In the genomic region with DNA sequence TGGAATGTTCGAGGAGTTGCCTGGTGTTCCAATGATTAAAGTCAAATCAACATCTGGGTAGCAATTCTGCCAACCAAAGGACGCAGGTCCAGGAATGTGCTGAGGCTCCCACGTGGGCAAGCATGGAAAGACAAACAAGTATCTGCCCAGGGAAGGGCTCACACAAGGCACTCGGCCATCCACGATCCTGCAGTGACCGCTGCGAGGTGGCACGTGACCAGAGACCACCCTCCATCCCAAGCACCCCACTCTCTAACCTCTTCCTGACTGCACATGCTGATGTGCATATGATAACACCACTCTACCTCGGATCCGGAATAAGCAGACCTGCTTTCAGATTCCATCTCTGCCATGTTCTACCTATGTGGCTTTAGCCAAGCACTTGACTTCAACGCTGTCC, we compare ENCODE assay signal across 26 mouse cellular contexts. TPM values are rescaled to one million over a fixed set of nuclear protein-coding genes. Genes with fewer than 3 reads are reported as not detected.
DNase-seq lines count a peak whose midpoint lies in the region; ATAC-seq and TF ChIP-seq lines count a peak whose summit lies in the region.
"Had no signal": no experiment of that assay in that cellular context is flagged by ENCODE, and none has a peak within 500 bp of the region (broad histone marks: within the 10 kb centered on the region; RNA-seq: fewer than 3 reads in every experiment).

No protein-coding gene starts in this region.

- no peak overlapping the region for H3K27ac ChIP-seq in heart, adult 2 months
- peak overlapping the region; percentile 60 for H3K27ac ChIP-seq in testis, adult 2 months (ENCODE audit: control insufficient read depth, insufficient read depth, low read depth, low read length)
- H3K27ac ChIP-seq: embryonic facial prominence, embryonic 10.5 days; embryonic facial prominence, embryonic 12.5 days; forebrain, embryonic 10.5 days; forebrain, embryonic 12.5 days had no signal

- intact Hi-C loops in heart, adult 2 months (cut with DNase I) = no loop called here
- intact Hi-C loops in heart, postnatal 36 days (cut with DNase I) = loop anchor here (5.0 kb wide), 1 partner anchor 34 kb away; no protein-coding TSS in a partner anchor

- no peaks in the 10 kb centered on the region for H3K36me3 ChIP-seq in heart, adult 2 months (ENCODE audit: control insufficient read depth, insufficient read depth, low read length)
- no peaks in the 10 kb centered on the region for H3K36me3 ChIP-seq in testis, adult 2 months (ENCODE audit: control insufficient read depth, insufficient read depth, low read length)
- H3K36me3 ChIP-seq: embryonic facial prominence, embryonic 10.5 days; embryonic facial prominence, embryonic 12.5 days; forebrain, embryonic 12.5 days; G1E had no signal

- 74% methylated on average over 11 of the region's 11 CpGs for WGBS in heart, adult 2 months

- H3K9ac ChIP-seq in heart, adult 2 months (ENCODE audit: low read depth, low read length) = no peak overlapping the region
- H3K9ac ChIP-seq: embryonic facial prominence, embryonic 12.5 days; forebrain, embryonic 12.5 days had no signal

- H3K4me3 ChIP-seq in heart, adult 2 months = no peak overlapping the region
- H3K4me3 ChIP-seq in testis, adult 2 months (ENCODE audit: control insufficient read depth, low read depth, low read length) = no peak overlapping the region
- H3K4me3 ChIP-seq: embryonic facial prominence, embryonic 10.5 days; embryonic facial prominence, embryonic 12.5 days; forebrain, embryonic 10.5 days; forebrain, embryonic 12.5 days had no signal

- DNase-seq in heart, adult 2 months = no peak
- no peak for DNase-seq in heart, postnatal 36 days
- peak; percentile 70 for DNase-seq in ovary, adult 18-20 months (ENCODE audit: low spot score)
- no peak for DNase-seq in ovary, postnatal 10 days (ENCODE audit: low spot score)
- DNase-seq in testis, postnatal 10 days (ENCODE audit: low spot score) = no peak
- peak; percentile 49 for DNase-seq in testis, postnatal 14 days (ENCODE audit: low spot score)
- DNase-seq: adrenal gland, adult 8-10 months; adrenal gland, postnatal 14 days; adrenal gland, postnatal 36 days; cerebellum, adult 11-12 months; cerebellum, adult 2 months; cerebellum, adult 9-10 months; cerebellum, postnatal 10 days; cerebellum, postnatal 25 days had no signal

- no peak for TF ChIP-seq POLR2A in heart, adult 2 months (IDR thresholded peaks at IDR 0.05; ENCODE audit: insufficient read depth, low read depth, low read length)
- no peak for TF ChIP-seq POLR2A in testis, adult 2 months (IDR thresholded peaks at IDR 0.05; ENCODE audit: control insufficient read depth, low read depth, low read length)

- TF ChIP-seq CTCF in heart, adult 2 months (IDR thresholded peaks at IDR 0.05) = no peak
- TF ChIP-seq CTCF in testis, adult 2 months (IDR thresholded peaks at IDR 0.05; ENCODE audit: control insufficient read depth, insufficient read depth, insufficient replicate concordance, low read depth, low read length) = no peak

- 0 out of 2 replicates have a peak, but pooled peaks have one; percentile 21 for TF ChIP-seq EP300 in heart, adult 2 months (IDR thresholded peaks at IDR 0.05; ENCODE audit: insufficient read depth, low read depth, low read length)

- H3K4me1 ChIP-seq in heart, adult 2 months (ENCODE audit: control insufficient read depth, insufficient read depth, low read length) = peaks cover 19% of the 10 kb centered on the region
- H3K4me1 ChIP-seq in testis, adult 2 months (ENCODE audit: control insufficient read depth, insufficient read depth, low read length) = no peaks in the 10 kb centered on the region; the same call in 1 of the 2 replicates

- H3K27me3 ChIP-seq in heart, adult 2 months (ENCODE audit: control insufficient read depth, insufficient read depth, low read length) = no peaks in the 10 kb centered on the region
- H3K27me3 ChIP-seq in testis, adult 2 months (ENCODE audit: control insufficient read depth, insufficient read depth, low read length) = no peaks in the 10 kb centered on the region
- H3K27me3 ChIP-seq: CH12.LX; embryonic facial prominence, embryonic 12.5 days; forebrain, embryonic 12.5 days; Patski had no signal

- no peak for ATAC-seq in CD4-positive, CD25-positive, alpha-beta regulatory T cell, adult 4 months
- ATAC-seq: activated CD4-positive, CD25-positive, alpha-beta regulatory T cell, adult 4 months; forebrain, embryonic 14.5 days; forebrain, embryonic 16.5 days; Patski had no signal

- no peaks in the 10 kb centered on the region for H3K79me2 ChIP-seq in heart, adult 2 months (replicated peaks; ENCODE audit: control insufficient read depth, insufficient read depth, low read length)

RNA-seq across cellular contexts. Expression of a gene that starts 38.3 kb away (rescaled TPM):
- total RNA-seq in heart, adult 2 months (2021) = 1 to 10 TPM; 5.1 to 7.0 TPM
- 6.7 and 7.8 TPM in 2 replicates for polyA plus RNA-seq in heart, adult 2 months (2012; rRNA removed)
- total RNA-seq in heart, postnatal 36 days (2021) = 1 to 10 TPM; 6.6 to 6.7 TPM
- polyA plus RNA-seq in testis, adult 2 months (2012; rRNA removed) = 6.7 and 9.4 TPM in 2 replicates
- 1 to 10 TPM; 2.5 to 4.1 TPM for polyA plus RNA-seq in CD4-positive, CD25-positive, alpha-beta regulatory T cell, adult 4 months (2017; shearing (Covaris generic))

Comparison
In these comparisons a context has a peak if more than half of its experiments do, and no peak if none do; other contexts are left out.
1. DNase-seq: peak in ovary, adult 18-20 months (single experiment) and testis, postnatal 14 days (single experiment); none in heart, adult 2 months (0 of 2), heart, postnatal 36 days (0 of 2), ovary, postnatal 10 days (single experiment) and testis, postnatal 10 days (single experiment).